Mouse (Mus musculus) adrenal gland, postnatal 0 days (tissue): Measurements from ENCODE around the gene Tm4sf4. TPM values are rescaled to one million over a fixed set of nuclear protein-coding genes. Genes with fewer than 3 reads are reported as not detected.

Source experiments
- polyA plus RNA-seq: library from polyadenylated mRNA; unstranded; fragments of >200 nt; fragmentation: Nextera tagmentation; extraction: Ambion mirVana; gene quantifications from 2 replicates; pipeline ENCODE4 v1.2.1, GENCODE M21; 2015

The Tm4sf4 gene
- polyA plus RNA-seq, result 14.8 and 26.9 TPM in 2 replicates

DNA sequence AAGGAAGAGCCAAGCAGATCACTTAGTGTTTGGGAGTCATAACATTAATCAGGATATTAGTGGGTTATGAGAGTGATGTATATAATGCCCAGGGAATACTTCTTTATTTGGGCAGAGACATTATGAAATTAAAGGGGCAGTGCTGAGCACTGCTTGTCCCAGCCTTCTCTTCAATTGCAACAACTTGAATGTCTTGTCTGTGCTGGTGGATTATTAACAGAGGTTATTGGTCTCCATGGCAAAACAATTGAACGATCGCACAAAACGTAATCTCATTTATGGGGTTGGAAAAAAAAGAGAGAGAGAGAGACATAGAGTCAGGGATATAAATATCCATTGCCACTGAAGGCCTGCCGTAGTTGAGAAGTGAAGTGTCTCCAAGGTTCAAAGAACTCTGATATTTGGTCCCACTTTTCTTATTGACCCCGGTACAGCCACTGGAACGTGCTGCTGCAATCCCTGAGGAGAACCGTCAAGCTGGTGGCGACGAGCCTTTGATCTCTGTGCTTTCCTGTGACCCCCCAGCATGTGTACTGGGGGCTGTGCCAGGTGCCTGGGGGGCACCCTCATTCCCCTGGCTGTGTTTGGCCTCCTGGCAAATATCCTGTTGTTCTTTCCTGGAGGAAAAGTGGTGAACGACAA lies at the start of gene Tm4sf4:
Tm4sf4 (plus strand) TSS at position 226 of the 642 bp plus-strand sequence.

Other genes starting within 250 kb of the Tm4sf4 start
- 268 and 456 TPM in 2 replicates for gene Tm4sf1, start 123.3 kb upstream of the Tm4sf4 start, polyA plus RNA-seq
- gene Wwtr1, start 150.6 kb downstream of the Tm4sf4 start, polyA plus RNA-seq, result 14.0 and 20.6 TPM in 2 replicates
- 102 and 158 TPM in 2 replicates for gene Commd2, start 226.4 kb downstream of the Tm4sf4 start, polyA plus RNA-seq